Mouse (Mus musculus) olfactory bulb, adult 2 months (tissue): Measurements from ENCODE around the gene Mvd.

Source experiments
- CTCF ChIP-seq: fragments of 200-500 bp; IDR thresholded peaks from 2 replicates; pipeline ENCODE4 v1.5.1; 2012; ENCODE audit warnings: low read depth, mild to moderate bottlenecking, low read length, moderate library complexity; ENCODE audit not compliant: insufficient read depth
- POLR2A ChIP-seq: fragments of 200-500 bp; IDR thresholded peaks from 2 replicates; pipeline ENCODE4 v1.6.1; 2012; ENCODE audit warnings: mild to moderate bottlenecking, low read depth, low read length, moderate library complexity; ENCODE audit not compliant: insufficient read depth

GRCm38 (mm10) chr8:122437708-122438331 is 5.4 kb downstream of the Mvd start:
- TF ChIP-seq CTCF: no peak
- TF ChIP-seq POLR2A: no peak
